Mouse (Mus musculus) bone marrow, adult 2 months (tissue): ENCODE results near the gene Leap2.

ENCODE experiments used
- CTCF ChIP-seq: fragments of 200-500 bp; IDR thresholded peaks from 2 replicates; pipeline ENCODE4 v1.5.1; 2011; ENCODE audit warnings: low read length, control low read depth; ENCODE audit not compliant: control insufficient read depth, insufficient read depth
- POLR2A ChIP-seq: fragments of 200-500 bp; IDR thresholded peaks from 2 replicates; pipeline ENCODE4 v1.6.1; 2011; ENCODE audit warnings: low read depth, mild to moderate bottlenecking, control low read depth, low read length, borderline replicate concordance; ENCODE audit not compliant: control insufficient read depth

DNA sequence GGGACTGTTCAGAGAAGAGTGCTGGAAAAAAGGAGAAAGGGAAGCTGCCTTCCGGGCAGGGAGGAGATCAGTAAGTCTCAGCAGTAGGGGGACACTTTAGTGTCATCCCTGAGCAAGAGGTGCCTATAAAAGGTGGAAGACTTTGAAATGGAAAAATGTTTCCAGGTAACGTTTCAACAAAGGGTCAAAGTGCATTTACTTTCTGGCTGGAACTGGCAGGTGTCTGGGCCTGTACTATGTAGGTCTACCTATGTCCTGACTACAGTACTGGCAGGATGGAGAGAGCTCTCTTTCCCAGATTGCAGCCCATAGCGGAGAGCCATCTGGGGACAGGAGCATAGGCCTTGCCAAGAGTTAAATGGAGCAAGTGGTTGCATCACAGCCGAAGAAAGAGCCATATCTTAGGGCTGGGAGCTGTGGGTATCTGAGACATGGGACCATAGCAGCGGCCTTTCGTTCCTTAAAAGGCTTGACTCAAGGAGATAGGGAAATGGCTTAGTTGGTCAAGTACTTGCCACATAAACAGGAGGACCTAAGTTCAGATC lies 2.8 kb upstream of the Leap2 start:
- TF ChIP-seq CTCF (no peak), POLR2A (no peak)
